Comparison of ENCODE assay signal across 11 mouse cellular contexts in genomic region chr1:180911653-180912287, GRCm38 (mm10). TPM values are rescaled to one million over a fixed set of nuclear protein-coding genes. Genes with fewer than 3 reads are reported as not detected.
DNase-seq lines count a peak whose midpoint lies in the region; ATAC-seq and TF ChIP-seq lines count a peak whose summit lies in the region.
"Had no signal": no experiment of that assay in that cellular context is flagged by ENCODE, and none has a peak within 500 bp of the region (broad histone marks: within the 10 kb centered on the region; RNA-seq: fewer than 3 reads in every experiment).

No protein-coding gene starts in this region.

- H3K4me1 ChIP-seq in heart, embryonic 13.5 days: peaks cover 15% of the 10 kb centered on the region
- peaks cover 3% of the 10 kb centered on the region for H3K4me1 ChIP-seq in ES-Bruce4 (ENCODE audit: control insufficient read depth, insufficient read depth, low read length)
- no peaks in the 10 kb centered on the region for H3K4me1 ChIP-seq in hindbrain, embryonic 16.5 days (ENCODE audit: control insufficient read depth, insufficient read depth, low read depth, low read length)

- no peak overlapping the region for H3K4me3 ChIP-seq in heart, embryonic 13.5 days
- H3K4me3 ChIP-seq in ES-Bruce4 (ENCODE audit: low read depth, low read length): no peak overlapping the region; the same call in 1 of the 2 replicates
- no peak overlapping the region for H3K4me3 ChIP-seq in hindbrain, embryonic 16.5 days (ENCODE audit: low read length)

- no peak for ATAC-seq in heart, embryonic 13.5 days (ENCODE audit: extremely low read depth, insufficient number of reproducible peaks, low FRiP score, low TSS enrichment)
- peak; percentile 70 for ATAC-seq in granulocyte monocyte progenitor cell, adult 5-6 weeks (replicated peaks; ENCODE audit: poor library complexity, severe bottlenecking)
- ATAC-seq in monocyte, adult 5-6 weeks (replicated peaks; ENCODE audit: insufficient number of reproducible peaks, low FRiP score, low TSS enrichment, poor library complexity, severe bottlenecking): no peak; the same call in 1 of the 2 replicates
- no peak for ATAC-seq in hindbrain, embryonic 16.5 days
- ATAC-seq: Patski had no signal

- TF ChIP-seq EP300 in ES-Bruce4 (IDR thresholded peaks at IDR 0.05; ENCODE audit: insufficient read depth, low read depth, low read length): no peak

- peak overlapping the region; percentile 51 for H3K4me2 ChIP-seq in heart, embryonic 13.5 days
- H3K4me2 ChIP-seq in hindbrain, embryonic 16.5 days (ENCODE audit: low read length): no peak overlapping the region

- TF ChIP-seq CTCF in ES-Bruce4 (IDR thresholded peaks at IDR 0.05; ENCODE audit: low read depth, low read length): no peak

- intact Hi-C loops in heart, postnatal 25 days (cut with DNase I): no loop called here

- no peak for DNase-seq in heart, postnatal 25 days (ENCODE audit: low spot score)
- peak; percentile 36 for DNase-seq in lung, postnatal 25 days (ENCODE audit: low spot score)
- no peak for DNase-seq in c-Kit-positive CD71-positive TER-119-positive erythroid progenitor cells, embryonic 14.5 days (ENCODE audit: low spot score)
- DNase-seq: kidney, postnatal 14 days had no signal

- H3K9me3 ChIP-seq in heart, embryonic 13.5 days: no peaks in the 10 kb centered on the region
- H3K9me3 ChIP-seq in ES-Bruce4 (replicated peaks; ENCODE audit: control insufficient read depth, insufficient read depth, low read length, poor library complexity, severe bottlenecking): no peaks in the 10 kb centered on the region
- H3K9me3 ChIP-seq in hindbrain, embryonic 16.5 days (ENCODE audit: control insufficient read depth, low read length): no peaks in the 10 kb centered on the region

- H3K9ac ChIP-seq in heart, embryonic 13.5 days: no peak overlapping the region
- peak overlapping the region; percentile 18; the same call in 1 of the 2 replicates for H3K9ac ChIP-seq in ES-Bruce4 (ENCODE audit: low read depth, poor library complexity, severe bottlenecking)
- no peak overlapping the region for H3K9ac ChIP-seq in hindbrain, embryonic 16.5 days (ENCODE audit: low read depth, low read length)

- WGBS in heart, embryonic 13.5 days: 44% methylated on average over 20 of the region's 20 CpGs
- 64% methylated on average over 20 of the region's 20 CpGs for WGBS in hindbrain, embryonic 16.5 days

- no peak overlapping the region for H3K27ac ChIP-seq in heart, embryonic 13.5 days (replicated peaks)
- H3K27ac ChIP-seq in ES-Bruce4 (ENCODE audit: insufficient read depth, low read length): no peak overlapping the region
- H3K27ac ChIP-seq in hindbrain, embryonic 16.5 days (ENCODE audit: low read depth, low read length): no peak overlapping the region

- TF ChIP-seq POLR2A in ES-Bruce4 (IDR thresholded peaks at IDR 0.05; ENCODE audit: insufficient read depth, low read length): no peak

- peaks cover 6% of the 10 kb centered on the region; the same call in 1 of the 2 replicates for H3K27me3 ChIP-seq in heart, embryonic 13.5 days (replicated peaks)
- no peaks in the 10 kb centered on the region for H3K27me3 ChIP-seq in ES-Bruce4 (ENCODE audit: control insufficient read depth, insufficient read depth, low read length, poor library complexity, severe bottlenecking)
- no peaks in the 10 kb centered on the region for H3K27me3 ChIP-seq in hindbrain, embryonic 16.5 days (replicated peaks; ENCODE audit: control insufficient read depth, insufficient read depth, low read length)
- H3K27me3 ChIP-seq: Patski had no signal

- peaks cover 23% of the 10 kb centered on the region for H3K36me3 ChIP-seq in heart, embryonic 13.5 days
- peaks cover 15% of the 10 kb centered on the region for H3K36me3 ChIP-seq in ES-Bruce4 (ENCODE audit: control insufficient read depth, insufficient read depth, low read length, poor library complexity, severe bottlenecking)
- peaks cover 15% of the 10 kb centered on the region for H3K36me3 ChIP-seq in hindbrain, embryonic 16.5 days (ENCODE audit: control insufficient read depth, insufficient read depth, low read length)

RNA-seq across cellular contexts. Expression of gene Pycr2, which starts 7.7 kb away (rescaled TPM):
- 56.2 and 56.5 TPM in 2 replicates for polyA plus RNA-seq in heart, embryonic 13.5 days (2015; fragmentation: Nextera tagmentation; extraction: Ambion mirVana)
- 10 to 100 TPM; 13.0 to 13.8 TPM for total RNA-seq in heart, postnatal 25 days (2021)
- 97.4 and 109 TPM in 2 replicates for polyA plus RNA-seq in ES-Bruce4 (2011; ENCODE audit: insufficient read depth, insufficient read length, low read depth, missing spikeins)
- total RNA-seq in granulocyte monocyte progenitor cell, adult 5-6 weeks (2014; fragmentation: Nextera tagmentation): 48.7 and 53.2 TPM in 2 replicates
- 27.8 and 28.4 TPM in 2 replicates for total RNA-seq in granulocyte monocyte progenitor cell, adult 5-6 weeks (2017)
- 12.9 to 16.2 TPM (median 14.3 TPM) in 3 replicates for total RNA-seq in monocyte, adult 5-6 weeks (2017)
- 74.6 and 75.6 TPM in 2 replicates for polyA plus RNA-seq in hindbrain, embryonic 16.5 days (2015; fragmentation: Nextera tagmentation; extraction: Ambion mirVana)

RNA-seq across cellular contexts. Expression of gene Lefty2, which starts 18.9 kb away (rescaled TPM):
- 0.08 and 0.28 TPM in 2 replicates for polyA plus RNA-seq in heart, embryonic 13.5 days (2015; fragmentation: Nextera tagmentation; extraction: Ambion mirVana)
- total RNA-seq in heart, postnatal 25 days (2021): not detected
- 117 and 124 TPM in 2 replicates for polyA plus RNA-seq in ES-Bruce4 (2011; ENCODE audit: insufficient read depth, insufficient read length, low read depth, missing spikeins)
- not detected in 2 replicates for total RNA-seq in granulocyte monocyte progenitor cell, adult 5-6 weeks (2014; fragmentation: Nextera tagmentation)
- not detected in 2 replicates for total RNA-seq in granulocyte monocyte progenitor cell, adult 5-6 weeks (2017)
- not detected in 3 replicates for total RNA-seq in monocyte, adult 5-6 weeks (2017)
- polyA plus RNA-seq in hindbrain, embryonic 16.5 days (2015; fragmentation: Nextera tagmentation; extraction: Ambion mirVana): 4.8 and 5.6 TPM in 2 replicates
- polyA plus RNA-seq: neural tube, embryonic 11.5 days had no signal

RNA-seq across cellular contexts. Expression of gene Lefty1, which starts 23.1 kb away (rescaled TPM):
- polyA plus RNA-seq in heart, embryonic 13.5 days (2015; fragmentation: Nextera tagmentation; extraction: Ambion mirVana): 1.2 and 1.4 TPM in 2 replicates
- under 1 TPM; 0.17 to 0.94 TPM for total RNA-seq in heart, postnatal 25 days (2021)
- 53.2 and 60.3 TPM in 2 replicates for polyA plus RNA-seq in ES-Bruce4 (2011; ENCODE audit: insufficient read depth, insufficient read length, low read depth, missing spikeins)
- 1.5 TPM in 1 of 2 replicates, not detected in the other for total RNA-seq in granulocyte monocyte progenitor cell, adult 5-6 weeks (2014; fragmentation: Nextera tagmentation)
- total RNA-seq in granulocyte monocyte progenitor cell, adult 5-6 weeks (2017): 0.47 TPM in 1 of 2 replicates, not detected in the other
- total RNA-seq in monocyte, adult 5-6 weeks (2017): not detected in 3 replicates
- polyA plus RNA-seq in hindbrain, embryonic 16.5 days (2015; fragmentation: Nextera tagmentation; extraction: Ambion mirVana): 0.16 and 0.25 TPM in 2 replicates

RNA-seq across cellular contexts. Expression of gene Tmem63a, which starts 30.4 kb away (rescaled TPM):
- 7.7 and 8.6 TPM in 2 replicates for polyA plus RNA-seq in heart, embryonic 13.5 days (2015; fragmentation: Nextera tagmentation; extraction: Ambion mirVana)
- total RNA-seq in heart, postnatal 25 days (2021): 10 to 100 TPM; 15.1 to 16.3 TPM
- polyA plus RNA-seq in ES-Bruce4 (2011; ENCODE audit: insufficient read depth, insufficient read length, low read depth, missing spikeins): 26.9 and 27.7 TPM in 2 replicates
- total RNA-seq in granulocyte monocyte progenitor cell, adult 5-6 weeks (2014; fragmentation: Nextera tagmentation): 29.5 and 36.9 TPM in 2 replicates
- 14.8 and 16.1 TPM in 2 replicates for total RNA-seq in granulocyte monocyte progenitor cell, adult 5-6 weeks (2017)
- 15.0 to 24.1 TPM (median 17.4 TPM) in 3 replicates for total RNA-seq in monocyte, adult 5-6 weeks (2017)
- 2.1 and 2.6 TPM in 2 replicates for polyA plus RNA-seq in hindbrain, embryonic 16.5 days (2015; fragmentation: Nextera tagmentation; extraction: Ambion mirVana)
